Mouse (Mus musculus) testis, postnatal 14 days (tissue): ENCODE data around the gene Dnhd1.
"Not testable (repeated sequence)": the region's sequence is repeated elsewhere in the genome, so short reads cannot be mapped to it uniquely, and the experiment has no call there.

Experiments
- DNase-seq: peaks from one replicate; pipeline ENCODE4 v3.0.0; 2021; ENCODE audit warnings: low spot score

The Dnhd1 gene

GRCm38 (mm10) chr7:105740089-105740795 lies 89.6 kb downstream of the Dnhd1 start:
- DNase-seq = no peak

- DNase-seq = no peak
These were observed 90.2 kb downstream of the Dnhd1 start for GRCm38 (mm10) chr7:105740851-105741250.

GRCm38 (mm10) chr7:105741978-105742377 lies 91.4 kb downstream of the Dnhd1 start:
- no peak for DNase-seq

- not testable (repeated sequence) for DNase-seq
These were observed 92.0 kb downstream of the Dnhd1 start for GRCm38 (mm10) chr7:105742539-105743215.

DNA sequence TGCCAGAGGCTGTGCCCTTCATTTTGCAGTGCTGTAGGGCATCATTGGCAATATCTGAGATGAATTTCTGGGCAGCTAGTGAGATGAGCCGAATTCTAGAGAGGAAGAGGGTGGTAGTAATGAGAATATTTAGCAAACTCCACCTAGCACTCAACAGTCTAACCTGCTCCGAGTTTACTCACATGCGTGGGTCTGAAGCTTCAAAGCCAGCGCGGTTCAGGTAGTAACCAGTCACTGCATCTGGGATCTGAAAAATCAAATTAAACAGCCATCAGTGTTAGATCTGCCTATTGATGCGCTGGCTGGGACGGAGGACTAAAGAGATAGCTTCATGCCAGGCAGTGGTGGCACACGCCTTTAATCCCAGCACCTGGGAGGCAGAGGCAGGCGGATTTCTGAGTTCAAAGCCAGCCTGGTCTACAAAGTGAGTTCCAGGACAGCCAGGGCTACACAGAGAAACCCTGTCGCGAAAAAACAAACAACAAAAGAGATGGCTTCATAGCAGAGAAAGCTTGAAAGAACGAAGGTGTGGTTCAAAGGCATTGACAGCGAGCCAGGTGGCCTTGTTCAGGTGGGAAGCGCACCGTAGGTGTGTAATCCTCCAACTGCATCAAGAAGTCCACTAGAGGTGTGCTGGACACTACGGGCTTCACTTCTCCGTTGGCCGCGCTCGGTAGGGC lies 92.8 kb downstream of the Dnhd1 start:
- DNase-seq = not testable (repeated sequence)

- DNase-seq = peak; percentile 88
These were observed 93.4 kb downstream of the Dnhd1 start, which contains the start of gene Taf10 for GRCm38 (mm10) chr7:105743926-105744590. TSS of gene Taf10 (minus strand) at chr7:105744361.

GRCm38 (mm10) chr7:105747776-105748175 lies 97.1 kb downstream of the Dnhd1 start:
- DNase-seq = no peak

- peak; percentile 81 for DNase-seq
These were observed 101.1 kb downstream of the Dnhd1 start, which contains the start of gene Tpp1 for GRCm38 (mm10) chr7:105751491-105752433. TSS of gene Tpp1 (minus strand) at chr7:105752235.

GRCm38 (mm10) chr7:105752716-105753115 lies 102.1 kb downstream of the Dnhd1 start:
- no peak for DNase-seq

DNA sequence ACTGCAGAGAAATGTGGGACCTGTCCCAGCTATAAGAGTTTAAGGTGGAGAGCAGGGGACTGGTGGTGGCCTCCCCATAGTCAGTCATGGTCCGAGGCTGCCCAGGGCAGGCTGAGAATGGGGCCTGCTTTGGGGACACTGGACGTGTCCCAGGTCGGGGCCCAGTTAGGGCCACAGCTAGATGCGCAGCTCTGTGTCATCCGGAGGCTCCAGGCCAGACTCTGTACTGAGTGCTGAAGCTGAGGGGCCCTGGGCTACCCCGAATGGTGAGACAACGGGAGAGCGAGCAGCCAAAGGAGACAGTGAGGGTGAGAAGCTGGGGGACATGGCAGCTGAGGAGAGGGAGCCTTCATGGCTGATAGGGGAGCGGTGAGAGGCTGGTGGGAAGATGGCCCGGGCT lies 102.7 kb downstream of the Dnhd1 start:
- no peak for DNase-seq

DNA sequence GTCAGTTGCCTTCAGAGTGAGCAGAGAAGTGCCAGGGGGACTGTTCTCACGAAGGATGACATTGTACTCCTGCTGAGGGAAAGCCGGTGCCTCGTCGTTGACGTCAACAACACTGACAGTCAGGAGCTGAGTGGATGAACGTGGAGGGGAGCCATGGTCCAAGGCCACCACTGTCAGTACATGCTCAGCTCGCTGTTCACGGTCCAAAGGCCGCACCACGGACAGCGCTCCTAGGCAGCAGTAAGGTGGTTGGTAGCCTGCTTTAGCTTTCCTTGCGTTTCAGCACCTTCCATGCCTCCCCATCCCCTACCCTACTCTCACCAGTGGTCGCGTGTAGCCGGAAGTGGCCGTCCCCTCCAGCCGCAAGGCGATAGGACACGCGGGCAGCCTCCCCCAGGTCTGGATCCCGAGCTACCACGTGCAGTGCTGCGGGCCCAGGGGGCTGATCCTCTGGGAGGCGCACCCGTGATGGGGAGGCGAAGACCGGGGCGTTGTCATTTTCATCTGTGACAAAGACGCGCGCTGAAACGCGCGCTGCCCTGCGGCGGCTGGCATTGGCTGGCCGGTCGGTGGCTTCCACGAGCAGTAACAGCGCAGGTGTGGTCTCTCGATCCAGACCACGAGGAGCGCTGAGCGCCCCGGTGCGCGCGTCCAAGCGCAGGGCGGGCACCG lies 111.3 kb downstream of the Dnhd1 start:
- no peak for DNase-seq

DNA sequence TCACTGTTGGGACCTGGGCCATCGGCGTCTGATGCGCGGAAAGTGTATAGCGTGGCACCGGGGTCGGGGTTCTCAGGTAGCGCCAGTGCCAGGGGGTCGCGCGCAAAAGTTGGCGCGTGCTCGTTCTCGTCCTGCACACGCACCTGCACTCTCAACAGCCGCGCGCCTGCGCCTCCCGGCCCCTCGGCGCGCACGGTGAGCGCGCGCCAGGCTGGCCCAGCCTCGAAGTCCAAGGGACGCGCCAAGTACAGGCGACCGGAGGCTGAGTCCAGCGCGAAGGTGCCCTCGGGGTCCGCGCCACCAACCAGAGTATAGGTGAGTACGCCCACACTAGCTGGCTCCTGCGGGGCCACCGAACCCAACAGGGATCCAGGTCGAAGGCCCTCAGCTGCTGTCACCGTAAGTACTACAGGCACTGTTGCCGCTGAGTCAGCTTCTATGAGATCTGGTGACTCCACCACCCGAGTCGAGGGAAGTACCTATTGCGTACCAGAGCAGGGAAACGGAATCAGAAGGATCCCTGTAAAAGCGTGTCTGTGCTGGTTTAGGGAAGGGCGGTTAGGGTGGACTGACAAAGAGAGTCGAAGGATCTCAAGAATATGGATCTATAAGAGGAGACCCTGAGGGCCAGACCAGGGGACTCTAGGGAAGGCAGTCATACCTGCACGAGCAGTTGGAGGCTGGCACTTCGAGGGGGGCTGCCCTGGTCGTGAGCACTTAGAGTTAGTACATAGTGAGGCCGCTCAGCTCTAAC lies 112.1 kb downstream of the Dnhd1 start:
- DNase-seq = no peak

GRCm38 (mm10) chr7:105764331-105764730 lies 113.7 kb downstream of the Dnhd1 start:
- DNase-seq = no peak

DNA sequence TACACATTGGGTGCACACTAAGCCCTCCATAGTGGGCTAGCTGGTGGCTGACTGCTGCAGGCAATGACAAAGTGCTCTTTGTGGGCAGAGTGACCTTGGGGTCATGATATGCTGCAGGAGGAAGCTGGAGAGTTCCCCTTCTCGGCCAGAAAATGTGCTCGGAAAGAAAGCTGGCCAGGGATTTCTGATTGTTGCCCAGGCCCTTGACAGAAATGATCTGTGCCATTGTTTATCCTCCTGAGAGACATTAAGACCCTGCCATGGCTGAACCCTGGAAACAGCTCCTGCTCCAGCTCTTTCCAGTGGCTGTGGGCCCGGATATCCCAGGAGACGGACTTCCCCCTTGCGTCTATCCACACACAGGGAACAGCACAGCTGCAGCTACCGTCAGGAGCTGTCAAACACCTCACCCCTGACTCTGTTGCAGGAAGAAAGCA lies 117.1 kb downstream of the Dnhd1 start:
- DNase-seq = no peak

DNA sequence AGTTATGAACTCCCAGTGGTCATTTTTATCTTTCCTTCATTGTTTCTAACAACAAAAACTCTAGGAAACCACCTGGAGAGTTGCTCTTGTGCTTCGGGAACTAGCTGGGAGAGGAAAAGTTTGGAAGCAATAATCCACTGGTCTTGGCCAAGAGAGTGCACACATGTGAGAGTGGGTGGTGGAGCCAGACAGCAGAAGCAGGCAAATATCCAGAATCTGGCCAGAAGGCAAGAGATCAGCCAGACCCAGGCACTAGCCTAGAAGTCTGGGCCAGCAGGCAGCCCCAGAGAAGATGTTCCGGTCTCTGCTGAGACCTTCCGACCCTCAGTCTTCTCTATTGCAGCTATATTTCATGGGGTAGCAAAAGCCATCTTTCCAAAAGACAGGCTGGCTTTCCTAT lies 119.3 kb downstream of the Dnhd1 start:
- DNase-seq = no peak
